Mouse (Mus musculus) ES-E14 (cell line): ENCODE measurements at regions not wholly inside any gene's neighbourhood (a gene's known extent, or its start where the extent isn't known, plus 50 kb on each side); places are given as distances from the start of the nearest gene placed in this dataset.

Experiments
- CHD2 ChIP-seq: IDR thresholded peaks from 2 replicates; pipeline ENCODE4 v1.6.1; 2014; ENCODE audit warnings: mild to moderate bottlenecking, low read depth, low read length, inconsistent platforms
- ZC3H11A ChIP-seq: IDR thresholded peaks from 2 replicates; pipeline ENCODE4 v1.6.1; 2012; ENCODE audit warnings: low read depth, mild to moderate bottlenecking, inconsistent platforms, low read length, borderline replicate concordance

GRCm38 (mm10) chr4:17360796-17361195 is 2244.5 kb upstream of the Gm12353 start:
- TF ChIP-seq ZC3H11A (no peak), CHD2 (no peak)
